Mouse (Mus musculus) megakaryocyte-erythroid progenitor cell, adult 5-6 weeks (primary cell): ENCODE measurements around the gene Pkd1l2. TPM values are rescaled to one million over a fixed set of nuclear protein-coding genes. Genes with fewer than 3 reads are reported as not detected.

Source experiments
- ATAC-seq: replicated peaks from 2 replicates; pipeline ENCODE4 v1.8.0; 2016; ENCODE audit warnings: mild to moderate bottlenecking, inconsistent platforms; ENCODE audit not compliant: severe bottlenecking, poor library complexity, low FRiP score, low TSS enrichment
- total RNA-seq, 2 experiments: library from RNA; stranded (forward) in 1 of 2; stranded (reverse) in 1 of 2; fragments of 200-1000, 215-1000 nt in 1 of 2; fragments of >200 nt in 1 of 2; fragmentation: Nextera tagmentation in 1 of 2; gene quantifications; 2 replicates each; pipeline ENCODE4 v1.2.3; 2014 to 2017

Pkd1l2 gene
- total RNA-seq, 2 experiments from 2014 or later, result not detected

GRCm38 (mm10) chr8:116991241-116991640 lies 91.0 kb downstream of the Pkd1l2 start:
- ATAC-seq, result no peak

GRCm38 (mm10) chr8:116989842-116990241 lies 92.4 kb downstream of the Pkd1l2 start:
- no peak for ATAC-seq

DNA sequence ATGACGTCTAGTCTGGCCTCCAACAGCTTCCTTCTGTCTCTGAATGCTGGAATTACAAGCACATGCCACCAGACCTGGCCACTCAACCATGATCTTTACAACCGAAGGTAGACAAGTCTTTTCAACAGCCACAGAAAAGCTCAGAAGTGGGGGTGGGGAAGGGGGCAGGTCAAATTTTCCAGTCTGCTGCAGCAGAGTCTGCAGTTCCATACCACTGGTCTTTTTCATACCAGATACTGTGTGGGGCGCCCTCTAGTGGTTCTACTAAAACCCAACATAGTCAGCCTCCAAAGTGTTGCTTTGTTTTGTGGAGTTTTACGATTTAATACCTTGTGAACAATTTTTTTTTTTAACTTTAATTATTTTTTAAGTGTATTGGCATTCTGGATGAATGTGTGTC lies 102.1 kb downstream of the Pkd1l2 start:
- ATAC-seq, result peak; percentile 58

- peak; percentile 96 for ATAC-seq
Measured at GRCm38 (mm10) chr8:116978631-116979256, 103.5 kb downstream of the Pkd1l2 start, which contains the start of gene 1700030J22Rik. Gene 1700030J22Rik (minus strand): TSS chr8:116978959.

- peak; percentile 14 for ATAC-seq
Measured at GRCm38 (mm10) chr8:116978052-116978451, 104.2 kb downstream of the Pkd1l2 start.

- ATAC-seq, result no peak
Measured at GRCm38 (mm10) chr8:116975606-116976005, 106.6 kb downstream of the Pkd1l2 start.

GRCm38 (mm10) chr8:116975066-116975465 lies 107.2 kb downstream of the Pkd1l2 start:
- ATAC-seq, result no peak

DNA sequence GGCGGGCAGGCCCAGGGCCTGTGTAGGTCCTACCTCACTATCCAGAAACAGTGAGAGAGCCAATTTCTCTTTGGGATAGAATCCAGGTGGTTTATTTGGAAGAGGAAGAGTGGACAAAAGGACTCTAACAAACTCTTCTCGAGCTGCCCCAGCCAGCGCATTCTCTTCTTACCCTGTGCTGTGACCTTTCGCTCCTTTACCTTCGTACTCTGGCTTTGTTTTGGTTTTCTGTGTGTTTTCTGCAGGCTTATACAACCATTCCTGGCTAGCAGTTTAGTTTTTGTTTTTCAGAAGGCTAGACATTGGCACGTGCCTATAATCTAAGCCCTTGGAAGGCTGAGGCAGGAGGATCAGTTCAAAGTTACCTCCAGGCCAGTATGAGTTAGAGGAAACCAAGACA lies 112.7 kb downstream of the Pkd1l2 start:
- no peak for ATAC-seq

DNA sequence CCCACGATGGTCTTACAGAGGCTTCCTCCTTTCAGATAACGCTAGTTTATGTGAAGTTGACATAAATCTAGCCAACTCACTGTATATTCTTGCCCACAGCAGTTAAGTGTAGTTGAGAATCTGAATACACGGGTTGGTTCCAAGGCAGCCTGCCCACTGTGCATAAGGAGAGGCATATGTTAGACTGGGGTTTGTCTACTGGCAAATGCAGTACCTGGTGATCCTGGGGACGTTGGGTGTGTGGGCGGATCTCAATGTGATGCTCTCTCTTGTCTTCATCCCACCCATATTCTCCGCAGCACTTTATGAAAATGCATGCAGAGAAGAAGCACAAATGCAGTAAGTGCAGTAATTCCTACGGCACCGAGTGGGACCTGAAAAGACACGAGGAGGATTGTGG lies 127.8 kb downstream of the Pkd1l2 start:
- no peak for ATAC-seq

DNA sequence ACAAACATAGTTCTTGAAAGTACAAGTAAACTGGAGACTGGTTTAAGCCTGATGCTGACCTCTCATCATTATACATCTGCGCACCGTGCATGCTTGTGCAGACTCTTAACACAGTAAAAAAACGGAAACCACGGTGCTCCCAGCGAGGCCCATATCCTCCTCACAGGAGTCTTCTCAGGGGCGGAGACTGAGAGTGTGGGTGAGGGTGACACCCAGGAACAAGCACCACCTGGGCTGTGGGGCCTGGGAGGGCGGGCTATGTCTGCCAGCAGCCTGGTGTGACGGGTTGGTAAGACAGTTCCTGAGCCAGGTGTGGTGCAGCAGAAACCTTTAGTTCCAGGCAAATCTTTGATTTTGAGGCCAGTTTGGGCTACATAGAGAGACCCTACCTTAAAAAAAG lies 129.8 kb downstream of the Pkd1l2 start:
- no peak for ATAC-seq

DNA sequence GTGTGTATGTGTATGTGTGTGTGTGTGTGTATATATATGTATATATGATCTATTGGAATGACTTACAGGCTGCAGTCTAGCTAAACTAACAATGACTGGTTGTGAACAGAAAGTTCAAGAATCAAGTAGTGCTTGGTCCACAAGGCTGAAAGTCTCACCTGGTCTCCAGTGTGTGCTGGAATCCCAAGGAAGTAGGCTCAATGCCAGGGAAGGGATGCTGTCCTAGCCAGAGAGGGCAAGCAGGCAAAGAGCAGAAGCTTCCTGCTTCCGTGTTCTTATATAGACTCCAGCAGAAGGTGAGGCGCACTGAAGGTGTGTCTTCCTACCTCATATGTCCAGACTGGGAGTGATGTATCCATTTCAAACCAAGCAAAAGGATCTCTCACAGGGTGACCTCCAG lies 130.5 kb downstream of the Pkd1l2 start:
- no peak for ATAC-seq

- ATAC-seq, result peak; percentile 42; the same call in 1 of the 2 replicates
Measured at GRCm38 (mm10) chr8:116951369-116951768, 130.9 kb downstream of the Pkd1l2 start.

- ATAC-seq, result no peak
Measured at GRCm38 (mm10) chr8:116947589-116947988, 134.7 kb downstream of the Pkd1l2 start.

GRCm38 (mm10) chr8:116946851-116947250 lies 135.4 kb downstream of the Pkd1l2 start:
- no peak for ATAC-seq

DNA sequence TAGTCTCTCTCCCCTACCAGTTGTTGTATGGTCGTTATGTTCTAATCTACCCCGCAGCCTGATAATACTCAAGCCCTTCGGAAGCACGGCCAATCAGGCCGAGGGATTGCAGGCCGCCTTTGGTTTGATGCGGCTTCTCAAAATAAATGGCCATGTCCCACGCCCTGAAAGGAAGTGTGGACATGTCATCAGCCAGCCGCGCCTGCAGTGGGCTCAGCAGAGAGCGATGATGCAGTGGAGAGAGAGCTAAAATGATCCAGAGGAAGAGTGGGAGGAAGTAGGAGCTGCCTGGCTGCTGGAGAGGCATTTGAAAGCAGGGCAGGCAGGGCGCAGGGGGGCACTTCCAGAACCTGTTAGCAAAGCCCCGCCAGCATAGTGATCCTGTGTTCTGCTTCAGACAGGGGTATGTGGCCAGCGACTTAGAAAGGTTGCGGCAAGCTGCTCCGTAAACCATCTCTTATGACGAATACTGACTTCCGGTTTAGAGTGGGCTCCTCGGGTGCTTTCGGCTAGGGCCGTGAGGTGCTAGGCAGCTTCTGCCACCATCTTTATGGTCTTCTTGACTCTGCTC lies 135.9 kb downstream of the Pkd1l2 start:
- ATAC-seq, result no peak

Other genes starting within 250 kb of the Pkd1l2 start
- 45.4 and 48.0 TPM in 2 replicates for gene Cmc2, start 161.0 kb downstream of the Pkd1l2 start, total RNA-seq (2014; fragmentation: Nextera tagmentation)
- gene Cmc2, start 161.0 kb downstream of the Pkd1l2 start, total RNA-seq (2017), result 51.6 and 53.3 TPM in 2 replicates
- gene Cenpn, start 160.7 kb downstream of the Pkd1l2 start, total RNA-seq (2014; fragmentation: Nextera tagmentation), result 48.4 and 59.1 TPM in 2 replicates
- gene Cenpn, start 160.7 kb downstream of the Pkd1l2 start, total RNA-seq (2017), result 44.1 and 44.8 TPM in 2 replicates
- 15.5 and 19.7 TPM in 2 replicates for gene Atmin, start 139.1 kb downstream of the Pkd1l2 start, total RNA-seq (2014; fragmentation: Nextera tagmentation)
- gene Atmin, start 139.1 kb downstream of the Pkd1l2 start, total RNA-seq (2017), result 10.9 and 18.4 TPM in 2 replicates
- 0.64 TPM in 1 of 2 replicates, not detected in the other for gene 1700030J22Rik, start 103.5 kb downstream of the Pkd1l2 start, total RNA-seq (2014; fragmentation: Nextera tagmentation)
- gene 1700030J22Rik, start 103.5 kb downstream of the Pkd1l2 start, total RNA-seq (2017), result 0.38 TPM in 1 of 2 replicates, not detected in the other
- gene Gcsh, start 88.9 kb downstream of the Pkd1l2 start, total RNA-seq (2014; fragmentation: Nextera tagmentation), result 71.7 and 72.1 TPM in 2 replicates
- gene Gcsh, start 88.9 kb downstream of the Pkd1l2 start, total RNA-seq (2017), result 80.8 and 95.0 TPM in 2 replicates
- gene Bco1, start 13.4 kb upstream of the Pkd1l2 start, total RNA-seq (2014; fragmentation: Nextera tagmentation), result 1.8 TPM in 1 of 2 replicates, not detected in the other
- 0.08 and 0.09 TPM in 2 replicates for gene Bco1, start 13.4 kb upstream of the Pkd1l2 start, total RNA-seq (2017)
- gene Gan, start 75.7 kb upstream of the Pkd1l2 start, total RNA-seq (2014; fragmentation: Nextera tagmentation), result 9.9 and 14.3 TPM in 2 replicates
- gene Gan, start 75.7 kb upstream of the Pkd1l2 start, total RNA-seq (2017), result 4.4 and 6.6 TPM in 2 replicates
- gene Cmip, start 174.6 kb upstream of the Pkd1l2 start, total RNA-seq (2014; fragmentation: Nextera tagmentation), result 40.2 and 60.7 TPM in 2 replicates
- gene Cmip, start 174.6 kb upstream of the Pkd1l2 start, total RNA-seq (2017), result 9.3 and 9.6 TPM in 2 replicates